Mouse (Mus musculus): ENCODE measurements around the gene C2cd2. TPM values are rescaled to one million over a fixed set of nuclear protein-coding genes. Genes with fewer than 3 reads are reported as not detected.

C2cd2 gene
- total RNA-seq, 1 experiment from 2014 or later = 7.4 TPM

- peak; percentile 7; the same call in 1 of the 2 replicates for ATAC-seq (ENCODE audit: extremely low read depth, insufficient number of reproducible peaks, low FRiP score, poor library complexity, severe bottlenecking)
These were observed 117.1 kb downstream of the C2cd2 start for GRCm38 (mm10) chr16:97844967-97845937.

GRCm38 (mm10) chr16:97832154-97832553 lies 130.2 kb downstream of the C2cd2 start:
- ATAC-seq (ENCODE audit: extremely low read depth, insufficient number of reproducible peaks, low FRiP score, poor library complexity, severe bottlenecking) = no peak

GRCm38 (mm10) chr16:97828207-97828606 lies 134.2 kb downstream of the C2cd2 start:
- ATAC-seq (ENCODE audit: extremely low read depth, insufficient number of reproducible peaks, low FRiP score, poor library complexity, severe bottlenecking) = no peak

- ATAC-seq (ENCODE audit: extremely low read depth, insufficient number of reproducible peaks, low FRiP score, poor library complexity, severe bottlenecking) = no peak
These were observed 138.9 kb downstream of the C2cd2 start for GRCm38 (mm10) chr16:97823311-97824007.

GRCm38 (mm10) chr16:97819532-97819931 lies 142.9 kb downstream of the C2cd2 start:
- ATAC-seq (ENCODE audit: extremely low read depth, insufficient number of reproducible peaks, low FRiP score, poor library complexity, severe bottlenecking) = no peak

- no peak for ATAC-seq (ENCODE audit: extremely low read depth, insufficient number of reproducible peaks, low FRiP score, poor library complexity, severe bottlenecking)
These were observed 145.0 kb downstream of the C2cd2 start for GRCm38 (mm10) chr16:97817414-97817813.

- ATAC-seq (ENCODE audit: extremely low read depth, insufficient number of reproducible peaks, low FRiP score, poor library complexity, severe bottlenecking) = no peak
These were observed 147.1 kb downstream of the C2cd2 start for GRCm38 (mm10) chr16:97815269-97815668.

GRCm38 (mm10) chr16:97814060-97814459 lies 148.3 kb downstream of the C2cd2 start:
- ATAC-seq (ENCODE audit: extremely low read depth, insufficient number of reproducible peaks, low FRiP score, poor library complexity, severe bottlenecking) = no peak

- no peak for ATAC-seq (ENCODE audit: extremely low read depth, insufficient number of reproducible peaks, low FRiP score, poor library complexity, severe bottlenecking)
These were observed 153.5 kb downstream of the C2cd2 start for GRCm38 (mm10) chr16:97808881-97809280.

GRCm38 (mm10) chr16:97805646-97806045 lies 156.8 kb downstream of the C2cd2 start:
- no peak for ATAC-seq (ENCODE audit: extremely low read depth, insufficient number of reproducible peaks, low FRiP score, poor library complexity, severe bottlenecking)

Other genes with a start within 250 kb of the C2cd2 start
- not detected in 2 replicates for gene Ripk4, start 198.8 kb downstream of the C2cd2 start, total RNA-seq (2017)
- gene Prdm15, start 110.7 kb downstream of the C2cd2 start, total RNA-seq (2017) = 22.1 and 23.0 TPM in 2 replicates
- gene Zbtb21, start within 50 bp of the C2cd2 start, total RNA-seq (2017) = 23.7 and 23.8 TPM in 2 replicates
- 33.8 and 83.8 TPM in 2 replicates for gene B230307C23Rik, start 34.7 kb upstream of the C2cd2 start, total RNA-seq (2017)
- gene A630089N07Rik, start 119.9 kb upstream of the C2cd2 start, total RNA-seq (2017) = 10.9 and 16.4 TPM in 2 replicates